Mouse (Mus musculus) kidney, embryonic 14.5 days (tissue): ENCODE measurements around the gene Adh7. TPM values are rescaled to one million over a fixed set of nuclear protein-coding genes. Genes with fewer than 3 reads are reported as not detected.

Source experiments
- ATAC-seq: fragments of 200-750 bp; cut with Nextera tagmentation; 2 replicates; pipeline ENCODE4 v1.8.0; 2017; ENCODE audit warnings: moderate number of reproducible peaks, mild to moderate bottlenecking, moderate TSS enrichment, moderate library complexity; ENCODE audit not compliant: low FRiP score, low TSS enrichment
- H3K27ac ChIP-seq: fragments of 300-500 bp; sonication (generic); 2 replicates; pipeline ENCODE4 v1.5.1; 2014; ENCODE audit warnings: low read depth, mild to moderate bottlenecking, low read length, moderate library complexity, mixed read lengths
- H3K27me3 ChIP-seq: fragments of 300-500 bp; sonication (generic); 2 replicates; pipeline ENCODE4 v1.6.1; 2014; ENCODE audit warnings: mild to moderate bottlenecking, low read length; ENCODE audit not compliant: control insufficient read depth, insufficient read depth
- H3K36me3 ChIP-seq: fragments of 300-500 bp; sonication (generic); 2 replicates; pipeline ENCODE4 v1.6.1; 2014; ENCODE audit warnings: low read length, mixed read lengths; ENCODE audit not compliant: control insufficient read depth, insufficient read depth
- H3K4me1 ChIP-seq: fragments of 300-500 bp; sonication (generic); 2 replicates; pipeline ENCODE4 v1.6.1; 2014; ENCODE audit warnings: low read length, mixed read lengths; ENCODE audit not compliant: control insufficient read depth, insufficient read depth
- H3K4me2 ChIP-seq: fragments of 300-500 bp; sonication (generic); replicated peaks from 2 replicates; pipeline ENCODE4 v1.6.1; 2014; ENCODE audit warnings: low read depth, mild to moderate bottlenecking, low read length
- H3K4me3 ChIP-seq: fragments of 300-500 bp; sonication (generic); 2 replicates; pipeline ENCODE4 v1.5.1; 2014; ENCODE audit warnings: mild to moderate bottlenecking, low read length
- H3K9ac ChIP-seq: fragments of 300-500 bp; sonication (generic); 2 replicates; pipeline ENCODE4 v1.6.1; 2014; ENCODE audit warnings: low read depth, mild to moderate bottlenecking, low read length, moderate library complexity
- H3K9me3 ChIP-seq: fragments of 300-500 bp; sonication (generic); 2 replicates; pipeline ENCODE4 v1.6.1; 2016; ENCODE audit warnings: low read length; ENCODE audit not compliant: control insufficient read depth
- WGBS: fragments of 180-500 bp; shearing (Covaris S2); extraction: QIAGEN DNeasy Blood & Tissue Kit; methylation state at CpG from one replicate; pipeline ENCODE4 v1.1.7; 2014; 5-methylcytosine and 5-hydroxymethylcytosine counted together
- polyA plus RNA-seq: library from polyadenylated mRNA; unstranded; fragments of >200 nt; fragmentation: Nextera tagmentation; extraction: Ambion mirVana; gene quantifications from 2 replicates; pipeline ENCODE4 v1.2.1, GENCODE M21; 2014

Gene Adh7
- 0.46 TPM in 1 of 2 replicates, not detected in the other for polyA plus RNA-seq

DNA sequence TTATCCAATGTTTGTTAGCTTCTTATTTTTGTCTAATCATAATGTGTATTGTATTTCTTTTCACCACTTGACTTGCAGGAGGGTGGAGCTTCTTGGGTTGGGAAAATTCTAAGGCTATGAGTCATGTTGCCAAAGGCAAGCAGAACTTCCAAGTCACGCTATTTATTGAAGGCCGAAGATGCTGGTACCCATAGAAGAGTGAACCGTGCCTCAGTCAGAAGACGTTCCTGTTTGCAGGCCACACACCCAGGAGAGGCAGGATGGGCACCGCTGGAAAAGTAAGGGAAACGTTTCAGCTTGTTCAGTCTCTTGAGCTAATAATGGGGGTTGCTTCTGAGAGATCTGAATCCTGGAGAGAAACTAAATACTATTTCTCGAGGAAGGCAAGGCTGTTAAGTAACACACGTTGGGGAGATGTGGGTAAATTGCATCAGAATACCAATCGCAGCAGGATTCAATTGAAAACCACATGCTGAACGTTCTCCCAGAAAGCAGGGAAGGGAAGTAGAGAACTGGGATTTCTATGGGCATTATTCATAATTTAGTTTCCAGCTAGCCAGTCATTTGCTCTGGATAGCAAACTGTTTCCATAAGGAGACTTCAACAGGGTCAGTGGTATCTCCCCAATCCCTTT is at the start of gene Adh7:
Gene Adh7 (plus strand): TSS at position 130 of the 634 bp plus-strand sequence.
- H3K4me3 ChIP-seq, result no peak within 1 kb of the TSS
- no peak within 1 kb of the TSS for H3K4me2 ChIP-seq
- H3K4me1 ChIP-seq, result no peaks in the 10 kb centered on the region
- no peaks in the 10 kb centered on the region for H3K9me3 ChIP-seq
- no peaks in the 10 kb centered on the region for H3K27me3 ChIP-seq
- ATAC-seq, result no peak
- 82% methylated on average over 10 of the region's 10 CpGs for whole genome bisulfite sequencing
- no peaks in the 10 kb centered on the region for H3K36me3 ChIP-seq
- no peak within 1 kb of the TSS for H3K27ac ChIP-seq
- H3K9ac ChIP-seq, result no peak within 1 kb of the TSS

DNA sequence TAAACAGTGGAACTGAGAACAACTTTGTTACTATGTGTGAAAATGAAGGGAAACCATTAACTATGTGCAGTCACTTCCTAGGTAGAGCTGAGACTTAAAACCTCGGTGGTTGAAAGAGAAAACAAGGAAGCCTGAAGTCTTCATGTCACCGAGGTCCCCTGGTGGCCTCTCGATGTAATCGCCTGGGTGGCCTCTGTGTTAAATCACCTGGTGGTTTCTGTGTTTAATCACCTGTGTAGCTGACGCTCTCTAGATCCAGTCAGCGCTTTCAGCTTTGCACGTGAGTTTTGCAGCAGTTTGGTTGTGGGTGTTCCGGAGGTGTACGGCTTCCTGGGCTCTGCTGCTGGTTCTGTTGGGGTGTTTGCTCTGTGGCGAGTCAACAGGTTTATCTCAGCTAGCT is 44.3 kb upstream of the Adh7 start:
- Histone ChIP-seq H3K27ac (no peak overlapping the region), H3K9me3 (peaks cover 3% of the 10 kb centered on the region), H3K4me3 (no peak overlapping the region), H3K4me2 (no peak overlapping the region), H3K27me3 (no peaks in the 10 kb centered on the region), H3K4me1 (no peaks in the 10 kb centered on the region; the same call in 1 of the 2 replicates), H3K9ac (no peak overlapping the region), H3K36me3 (no peaks in the 10 kb centered on the region)
- WGBS, result 74% methylated on average over 10 of the region's 10 CpGs
- no peak for ATAC-seq

DNA sequence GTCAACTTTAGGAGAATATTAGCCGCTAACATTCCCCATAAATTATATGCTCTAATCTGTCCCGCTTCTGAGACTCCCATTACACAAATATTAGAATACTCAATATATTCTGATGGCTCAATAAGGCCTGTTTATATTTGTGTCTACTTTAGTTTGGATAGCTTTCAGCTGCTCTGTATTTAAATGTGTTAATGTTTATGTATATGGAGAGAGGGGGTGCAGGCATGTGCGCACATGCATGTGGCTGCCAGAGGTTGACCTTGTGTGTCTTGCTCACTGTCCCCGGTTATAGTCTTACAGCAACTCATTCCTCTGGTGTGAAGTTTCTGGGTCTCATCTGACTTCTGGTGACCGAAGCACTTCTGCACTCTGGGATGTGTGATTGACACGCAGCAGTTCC is 42.0 kb upstream of the Adh7 start:
- 52% methylated on average over 6 of the region's 6 CpGs for WGBS
- ATAC-seq, result peak; percentile 60; the same call in 1 of the 2 replicates
- H3K4me3 ChIP-seq, result no peak overlapping the region

DNA sequence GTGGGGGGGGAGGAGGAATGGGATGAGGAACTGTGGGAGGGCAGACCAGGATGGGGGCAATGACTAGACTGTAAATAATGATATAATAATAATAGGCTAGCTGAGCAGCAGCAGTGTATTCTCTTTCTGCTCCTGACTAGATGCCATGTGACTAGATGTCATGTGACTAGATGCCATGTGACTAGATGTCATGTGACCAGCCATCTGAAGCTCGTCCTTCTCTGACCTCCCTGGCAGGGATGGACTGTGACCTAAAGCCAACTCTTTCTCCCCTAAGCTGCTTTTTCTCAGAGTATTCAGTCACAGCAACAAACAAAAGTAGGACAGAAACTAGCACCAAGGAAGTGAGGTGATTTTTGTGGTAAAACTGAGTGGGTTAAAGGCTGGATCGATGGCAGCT is 35.5 kb upstream of the Adh7 start:
- no peaks in the 10 kb centered on the region for H3K9me3 ChIP-seq
- no peak for ATAC-seq
- WGBS, result 87% methylated on average over 2 of the region's 2 CpGs

More for the DNA sequence above, 42.0 kb upstream of the Adh7 start:
- no peaks in the 10 kb centered on the region; the same call in 1 of the 2 replicates for H3K4me1 ChIP-seq
- H3K27me3 ChIP-seq, result no peaks in the 10 kb centered on the region
- no peak overlapping the region for H3K9ac ChIP-seq
- H3K36me3 ChIP-seq, result no peaks in the 10 kb centered on the region
- peaks cover 3% of the 10 kb centered on the region for H3K9me3 ChIP-seq
- no peak overlapping the region for H3K27ac ChIP-seq
- H3K4me2 ChIP-seq, result no peak overlapping the region

DNA sequence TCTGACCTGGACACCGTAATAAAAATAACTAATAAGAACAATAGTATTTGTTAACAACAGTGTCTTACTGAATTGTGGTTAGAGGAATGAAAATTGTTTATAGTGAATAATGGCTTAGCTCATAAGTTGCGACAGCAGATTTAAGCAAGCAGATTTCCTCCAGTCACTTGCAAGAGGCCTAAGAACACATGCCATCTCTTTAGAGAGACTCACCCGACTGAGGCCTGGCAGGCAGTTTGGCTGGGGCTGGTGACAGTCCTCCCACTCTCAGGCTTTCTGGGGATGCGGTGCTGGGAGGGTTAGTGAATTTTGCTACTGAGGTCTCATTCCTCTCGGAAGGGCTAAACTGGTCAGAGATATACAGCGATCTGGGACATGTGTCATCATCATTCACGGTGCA is 34.2 kb upstream of the Adh7 start:
- Histone ChIP-seq H3K9ac (no peak overlapping the region), H3K36me3 (no peaks in the 10 kb centered on the region), H3K27me3 (no peaks in the 10 kb centered on the region), H3K4me2 (no peak overlapping the region), H3K27ac (no peak overlapping the region), H3K4me1 (no peaks in the 10 kb centered on the region), H3K4me3 (no peak overlapping the region), H3K9me3 (no peaks in the 10 kb centered on the region)
- WGBS, result 88% methylated on average over 7 of the region's 7 CpGs
- no peak for ATAC-seq

More for the DNA sequence above, 35.5 kb upstream of the Adh7 start:
- H3K9ac ChIP-seq, result no peak overlapping the region
- H3K4me3 ChIP-seq, result no peak overlapping the region
- no peaks in the 10 kb centered on the region for H3K27me3 ChIP-seq
- H3K4me2 ChIP-seq, result no peak overlapping the region
- H3K36me3 ChIP-seq, result no peaks in the 10 kb centered on the region
- H3K4me1 ChIP-seq, result no peaks in the 10 kb centered on the region
- H3K27ac ChIP-seq, result no peak overlapping the region

DNA sequence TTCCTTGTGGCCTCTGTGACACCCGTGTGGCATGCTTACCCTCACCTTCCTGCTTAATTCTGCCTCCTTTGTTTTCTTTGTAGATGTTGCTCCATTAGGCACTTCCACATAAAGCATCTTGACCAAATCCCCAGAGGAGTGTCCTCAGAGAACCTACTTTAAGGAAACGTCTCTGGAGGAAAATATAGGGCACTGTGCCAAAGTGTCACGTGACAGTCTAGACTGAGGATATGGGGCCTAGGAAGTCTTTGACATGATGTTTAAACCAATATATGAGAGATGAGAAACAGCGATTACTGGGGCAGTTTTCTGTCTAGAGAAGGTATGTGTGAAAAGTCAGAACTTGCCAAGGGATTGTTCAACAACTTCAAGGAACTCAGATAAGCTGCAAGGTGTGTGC is 32.3 kb upstream of the Adh7 start:
- H3K4me1 ChIP-seq, result no peaks in the 10 kb centered on the region
- no peaks in the 10 kb centered on the region for H3K27me3 ChIP-seq
- 60% methylated on average over 4 of the region's 4 CpGs for WGBS
- no peak for ATAC-seq
- no peak overlapping the region for H3K9ac ChIP-seq
- H3K4me2 ChIP-seq, result no peak overlapping the region
- no peak overlapping the region for H3K27ac ChIP-seq
- H3K36me3 ChIP-seq, result no peaks in the 10 kb centered on the region
- no peaks in the 10 kb centered on the region for H3K9me3 ChIP-seq
- no peak overlapping the region for H3K4me3 ChIP-seq

DNA sequence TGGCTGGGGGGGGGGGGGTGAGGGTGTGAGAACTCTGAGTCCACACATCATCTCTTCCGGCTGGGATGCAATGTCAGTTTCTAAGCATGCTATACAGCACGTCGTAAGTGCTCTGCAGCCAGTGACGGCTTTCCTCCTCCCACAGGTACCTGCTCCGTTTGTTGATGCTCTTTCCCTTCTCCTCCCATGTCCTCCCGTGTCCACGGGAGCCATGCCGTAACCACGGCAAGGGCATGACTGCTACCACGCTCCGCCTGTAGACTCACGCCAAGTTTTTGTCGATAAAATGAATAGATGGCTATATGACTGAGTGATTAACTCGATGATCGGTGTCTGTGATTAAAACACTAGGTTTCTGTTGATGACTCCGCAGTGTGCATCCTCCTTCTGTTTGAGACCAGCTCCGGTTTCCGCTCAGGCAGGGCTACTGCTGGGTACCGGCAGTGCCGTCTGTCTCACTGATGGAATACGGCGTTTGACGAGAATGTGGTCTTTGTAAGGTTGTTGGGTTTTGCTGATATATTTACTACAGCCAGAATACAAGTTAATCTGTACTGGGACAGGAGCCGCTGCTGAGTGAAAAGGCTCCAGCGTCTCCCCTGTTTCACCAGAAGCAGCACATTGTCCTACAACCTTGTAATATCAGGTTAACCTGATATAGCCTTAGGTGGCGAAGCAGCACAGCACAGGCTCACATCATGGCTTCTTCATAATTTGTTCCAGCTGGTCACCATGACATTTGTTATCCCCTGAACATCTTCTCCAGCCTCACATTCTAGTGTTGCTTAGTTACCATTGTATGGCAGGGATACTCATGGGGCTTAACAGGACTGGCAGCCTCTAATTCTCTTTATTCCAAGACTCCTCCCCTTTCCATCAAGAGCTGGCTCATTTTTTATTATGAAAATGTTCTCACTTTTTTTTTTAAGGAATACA is 31.3 kb upstream of the Adh7 start:
- Histone ChIP-seq H3K27ac (no peak overlapping the region), H3K4me2 (no peak overlapping the region), H3K9ac (no peak overlapping the region), H3K9me3 (no peaks in the 10 kb centered on the region), H3K36me3 (no peaks in the 10 kb centered on the region), H3K4me3 (no peak overlapping the region), H3K27me3 (no peaks in the 10 kb centered on the region), H3K4me1 (no peaks in the 10 kb centered on the region)
- WGBS, result 85% methylated on average over 26 of the region's 26 CpGs
- ATAC-seq, result no peak

DNA sequence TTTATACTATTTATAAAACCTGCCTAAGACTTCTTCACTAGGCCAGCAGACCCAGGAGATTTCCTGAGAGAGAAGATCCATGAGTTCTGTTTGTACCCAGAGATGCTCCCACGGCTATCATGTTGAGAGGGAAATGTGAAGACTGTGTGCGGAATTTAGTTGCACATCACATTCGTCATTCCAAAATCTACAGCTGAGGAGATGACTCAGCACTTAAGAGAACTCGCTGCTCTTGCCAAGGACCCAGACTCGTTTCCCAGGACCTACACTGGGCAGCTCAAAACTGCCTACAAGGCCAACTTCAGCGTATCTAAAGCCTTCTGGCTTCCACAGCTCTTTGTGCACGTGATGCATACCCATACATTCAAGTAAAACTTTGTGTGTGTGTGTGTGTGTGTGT is 25.3 kb upstream of the Adh7 start:
- H3K36me3 ChIP-seq, result no peaks in the 10 kb centered on the region
- no peak overlapping the region for H3K4me2 ChIP-seq
- H3K27me3 ChIP-seq, result no peaks in the 10 kb centered on the region
- no peaks in the 10 kb centered on the region for H3K4me1 ChIP-seq
- WGBS, result 79% methylated on average over 7 of the region's 7 CpGs
- no peak overlapping the region for H3K27ac ChIP-seq
- no peak overlapping the region for H3K9ac ChIP-seq
- ATAC-seq, result no peak
- no peak overlapping the region for H3K4me3 ChIP-seq
- H3K9me3 ChIP-seq, result no peaks in the 10 kb centered on the region
